Mouse (Mus musculus) E14TG2a.4 (cell line): ENCODE measurements at regions not wholly inside any gene's neighbourhood (a gene's known extent, or its start where the extent isn't known, plus 50 kb on each side); places are given as distances from the start of the nearest gene placed in this dataset.

ENCODE experiments used
- H3K27me3 ChIP-seq: 2 replicates; pipeline ENCODE4 v1.6.1; 2014; ENCODE audit warnings: low read length, control low read depth; ENCODE audit not compliant: insufficient read depth
- H3K36me3 ChIP-seq: 2 replicates; pipeline ENCODE4 v1.6.1; 2014; ENCODE audit warnings: low read length, control low read depth; ENCODE audit not compliant: insufficient read depth
- H3K4me1 ChIP-seq: replicated peaks from 2 replicates; pipeline ENCODE4 v1.6.1; 2014; ENCODE audit warnings: low read depth, low read length, control low read depth
- H3K4me3 ChIP-seq: replicated peaks from 2 replicates; pipeline ENCODE4 v1.5.1; 2014; ENCODE audit warnings: mild to moderate bottlenecking, low read length
- H3K9me3 ChIP-seq: 2 replicates; pipeline ENCODE4 v1.6.1; 2014; ENCODE audit warnings: low read length, control low read depth
- CTCF ChIP-seq: conservative IDR thresholded peaks from 2 replicates; pipeline ENCODE4 v1.5.1; 2014; ENCODE audit warnings: low read length
- NANOG ChIP-seq: IDR thresholded peaks from 2 replicates; pipeline ENCODE4 v1.6.1; 2014; ENCODE audit warnings: borderline replicate concordance, low read length, mixed read lengths
- POU5F1 ChIP-seq: IDR thresholded peaks from 2 replicates; pipeline ENCODE4 v1.6.1; 2014; ENCODE audit warnings: low read length, borderline replicate concordance

DNA sequence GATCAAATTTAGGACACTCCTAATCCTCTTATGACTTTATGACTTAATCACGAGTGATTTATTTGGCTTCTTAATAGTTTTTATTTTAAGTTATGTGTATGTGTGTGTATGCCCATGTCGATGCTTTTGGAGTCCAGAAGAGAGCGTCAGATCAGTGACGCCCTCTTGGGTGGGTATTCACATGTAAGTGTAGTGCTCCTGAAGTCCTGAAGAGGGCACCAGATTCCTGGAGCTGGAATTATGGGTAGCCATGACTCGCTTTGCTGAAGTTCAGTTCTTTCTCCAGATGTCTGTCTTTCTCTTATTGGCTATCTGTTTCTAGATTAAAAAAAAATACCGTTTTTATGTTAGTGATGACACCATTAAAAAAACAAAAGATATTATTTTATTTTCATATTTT is 251.0 kb downstream of the Ipmk start:
- Histone ChIP-seq H3K4me1 (no peaks in the 10 kb centered on the region), H3K27me3 (no peaks in the 10 kb centered on the region), H3K4me3 (no peak overlapping the region), H3K9me3 (0 out of 2 replicates have a peak, but pooled peaks cover 5% of the 10 kb centered on the region), H3K36me3 (no peaks in the 10 kb centered on the region)
- TF ChIP-seq NANOG (no peak), POU5F1 (no peak), CTCF (no peak)

GRCm38 (mm10) chr10:71613736-71614135 is 266.2 kb downstream of the Ipmk start:
- H3K9me3 ChIP-seq, result no peaks in the 10 kb centered on the region

DNA sequence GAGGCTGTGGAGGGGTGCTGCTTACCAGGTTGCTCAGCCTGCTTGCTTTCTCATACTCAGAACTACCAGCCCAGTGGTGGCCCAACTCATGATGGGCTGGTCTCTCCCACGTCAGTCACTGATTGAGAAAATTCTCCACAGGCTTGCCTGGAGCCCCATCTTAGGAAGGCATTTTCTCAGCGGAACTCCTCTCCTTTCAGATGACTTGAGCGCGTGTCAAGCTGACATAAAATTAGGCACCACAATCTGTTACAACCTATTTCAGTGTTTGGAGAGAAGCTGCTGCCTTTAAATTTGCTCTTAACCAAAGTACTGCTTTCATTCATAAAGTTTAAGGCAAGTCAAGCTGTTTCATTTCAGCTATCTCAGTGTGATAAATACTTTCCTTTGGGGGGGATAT is 269.6 kb downstream of the Ipmk start:
- Histone ChIP-seq H3K27me3 (no peaks in the 10 kb centered on the region), H3K36me3 (no peaks in the 10 kb centered on the region)

More at GRCm38 (mm10) chr10:71613736-71614135, 266.2 kb downstream of the Ipmk start:
- no peak for TF ChIP-seq POU5F1
- no peak for TF ChIP-seq CTCF
- TF ChIP-seq NANOG, result no peak
- Histone ChIP-seq H3K36me3 (no peaks in the 10 kb centered on the region), H3K27me3 (no peaks in the 10 kb centered on the region), H3K4me3 (no peak overlapping the region), H3K4me1 (no peaks in the 10 kb centered on the region)

GRCm38 (mm10) chr10:71646071-71646470 is 298.5 kb downstream of the Ipmk start:
- no peak overlapping the region for H3K4me3 ChIP-seq
- H3K4me1 ChIP-seq, result no peaks in the 10 kb centered on the region
- H3K36me3 ChIP-seq, result no peaks in the 10 kb centered on the region
- peaks cover 14% of the 10 kb centered on the region for H3K9me3 ChIP-seq
- no peaks in the 10 kb centered on the region for H3K27me3 ChIP-seq
- TF ChIP-seq CTCF (no peak), NANOG (no peak), POU5F1 (no peak)

More for the DNA sequence above, 269.6 kb downstream of the Ipmk start:
- no peak for TF ChIP-seq POU5F1
- Histone ChIP-seq H3K9me3 (no peaks in the 10 kb centered on the region), H3K4me1 (no peaks in the 10 kb centered on the region), H3K4me3 (no peak overlapping the region)

DNA sequence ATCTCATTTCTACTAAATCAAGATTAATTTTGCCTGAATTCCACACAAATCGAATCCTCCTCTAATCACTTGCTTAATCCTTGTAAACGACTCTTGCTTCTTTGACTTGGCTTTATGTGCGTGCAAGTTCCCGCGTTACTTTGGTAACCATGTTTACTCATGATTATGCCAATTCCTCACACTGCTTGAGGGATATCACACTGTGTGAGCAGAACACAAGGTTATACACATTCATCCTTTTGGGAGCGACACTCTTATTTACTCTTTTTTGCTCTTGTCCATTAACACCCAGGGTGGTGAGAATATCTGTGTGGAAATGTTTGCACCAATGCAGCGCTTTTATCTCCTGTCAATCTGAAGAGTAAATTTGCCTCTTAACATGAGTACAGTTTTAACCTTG is 310.0 kb downstream of the Ipmk start:
- TF ChIP-seq NANOG (no peak), POU5F1 (no peak), CTCF (no peak)
- no peak overlapping the region for H3K4me3 ChIP-seq
- no peaks in the 10 kb centered on the region for H3K4me1 ChIP-seq
- no peaks in the 10 kb centered on the region for H3K27me3 ChIP-seq
- no peaks in the 10 kb centered on the region for H3K36me3 ChIP-seq
- peaks cover 10% of the 10 kb centered on the region; the same call in 1 of the 2 replicates for H3K9me3 ChIP-seq

GRCm38 (mm10) chr10:71663545-71663944 is 316.0 kb downstream of the Ipmk start:
- H3K36me3 ChIP-seq, result no peaks in the 10 kb centered on the region
- H3K9me3 ChIP-seq, result peaks cover 36% of the 10 kb centered on the region
- H3K4me1 ChIP-seq, result no peaks in the 10 kb centered on the region
- TF ChIP-seq NANOG, result no peak
- H3K4me3 ChIP-seq, result no peak overlapping the region
- H3K27me3 ChIP-seq, result no peaks in the 10 kb centered on the region

GRCm38 (mm10) chr10:71667160-71667571 is 319.6 kb downstream of the Ipmk start:
- H3K4me3 ChIP-seq, result no peak overlapping the region
- TF ChIP-seq POU5F1 (no peak), CTCF (no peak), NANOG (no peak)
- H3K4me1 ChIP-seq, result no peaks in the 10 kb centered on the region
- H3K36me3 ChIP-seq, result no peaks in the 10 kb centered on the region
- H3K27me3 ChIP-seq, result no peaks in the 10 kb centered on the region
- H3K9me3 ChIP-seq, result peaks cover 29% of the 10 kb centered on the region

- Histone ChIP-seq H3K36me3 (no peaks in the 10 kb centered on the region), H3K9me3 (no peaks in the 10 kb centered on the region), H3K4me3 (no peak overlapping the region), H3K27me3 (no peaks in the 10 kb centered on the region), H3K4me1 (no peaks in the 10 kb centered on the region)
- TF ChIP-seq POU5F1, result no peak
- TF ChIP-seq CTCF, result no peak
- TF ChIP-seq NANOG, result no peak
Observed at GRCm38 (mm10) chr10:71679240-71679639, 331.7 kb downstream of the Ipmk start.

- no peaks in the 10 kb centered on the region for H3K36me3 ChIP-seq
- no peaks in the 10 kb centered on the region for H3K27me3 ChIP-seq
- H3K4me3 ChIP-seq, result no peak overlapping the region
- H3K4me1 ChIP-seq, result no peaks in the 10 kb centered on the region
- H3K9me3 ChIP-seq, result peaks cover 7% of the 10 kb centered on the region; the same call in 1 of the 2 replicates
- TF ChIP-seq POU5F1 (no peak), CTCF (no peak), NANOG (no peak)
Observed at GRCm38 (mm10) chr10:71713456-71713855, 365.9 kb downstream of the Ipmk start.
